Mouse (Mus musculus): ENCODE measurements around the gene Zfp750.

DNA sequence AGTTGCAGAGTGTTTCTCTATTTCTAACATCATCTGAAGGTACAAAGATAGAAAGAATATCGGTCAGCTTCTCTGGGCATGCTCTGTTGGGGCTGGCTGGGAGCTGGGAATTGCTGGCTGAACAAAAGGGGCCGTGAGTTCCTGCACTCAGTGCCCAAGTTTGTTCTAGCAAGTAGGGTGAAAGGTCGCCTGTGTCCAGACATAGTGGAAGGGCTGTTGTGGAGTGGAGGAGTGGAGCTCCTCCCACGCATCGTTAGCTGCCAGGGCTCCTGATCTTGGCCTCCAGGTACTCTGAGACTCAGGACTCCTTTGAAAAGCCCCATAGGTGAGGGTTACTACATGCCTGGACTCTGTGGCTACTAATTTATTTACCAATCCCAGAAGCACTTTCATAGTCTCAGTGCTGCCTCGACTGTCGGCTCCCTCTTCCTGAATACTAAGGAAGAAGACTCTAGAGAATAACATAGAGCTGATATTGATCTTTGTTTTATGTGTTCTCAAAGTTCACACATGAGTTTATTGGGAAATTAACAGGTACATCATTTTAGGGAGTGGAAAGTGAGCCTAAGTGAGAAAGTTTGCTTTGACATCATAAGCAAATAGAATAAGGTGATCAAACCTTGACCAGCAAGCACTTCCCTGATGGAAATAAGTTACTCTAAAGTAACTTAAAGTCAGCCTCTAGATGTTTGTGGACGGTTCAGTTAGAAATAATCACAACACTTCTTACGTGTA is 8.5 kb downstream of the Zfp750 start:
- TF ChIP-seq POLR2A (IDR thresholded peaks at IDR 0.05; ENCODE audit: insufficient read depth, low read length): no peak
- TF ChIP-seq CTCF (IDR thresholded peaks at IDR 0.05; ENCODE audit: low read depth, low read length): no peak
- no peak for TF ChIP-seq EP300 (IDR thresholded peaks at IDR 0.05; ENCODE audit: insufficient read depth, low read depth, low read length)
